In the genomic region with DNA sequence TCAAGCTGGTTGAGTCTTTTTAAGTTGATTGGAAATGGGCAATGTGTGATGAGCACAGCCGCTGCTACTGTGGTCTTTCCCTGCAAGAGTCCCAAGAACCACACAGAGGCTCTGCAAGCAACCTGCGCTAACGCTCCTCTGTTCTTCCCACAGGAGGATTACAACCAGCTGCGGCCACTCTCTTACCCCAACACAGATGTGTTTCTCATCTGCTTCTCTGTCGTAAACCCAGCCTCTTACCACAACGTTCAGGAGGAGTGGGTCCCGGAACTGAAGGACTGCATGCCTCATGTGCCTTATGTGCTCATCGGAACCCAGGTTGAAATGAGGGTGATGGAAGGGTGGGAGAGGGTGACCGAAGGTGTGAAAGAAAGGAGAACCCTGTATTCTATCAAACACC, we compare ENCODE assay signal across 18 mouse cellular contexts. TPM values are rescaled to one million over a fixed set of nuclear protein-coding genes. Genes with fewer than 3 reads are reported as not detected.
DNase-seq lines count a peak whose midpoint lies in the region.
"Had no signal": no experiment of that assay in that cellular context is flagged by ENCODE, and none has a peak within 500 bp of the region (broad histone marks: within the 10 kb centered on the region; RNA-seq: fewer than 3 reads in every experiment).

No protein-coding gene starts in this region.

- DNase-seq in embryo, embryonic 11 days, result peak; percentile 21
- no peak for DNase-seq in embryo, embryonic 10.5 days (ENCODE audit: low spot score)
- peak; percentile 32 for DNase-seq in testis, postnatal 10 days (ENCODE audit: low spot score)
- no peak for DNase-seq in testis, postnatal 14 days (ENCODE audit: low spot score)
- peak; percentile 24 to 45 for DNase-seq in thymus, postnatal 10 days (ENCODE audit: low spot score in 2 of 2)
- peak; percentile 48 for DNase-seq in thymus, postnatal 4 days
- no peak for DNase-seq in heart, adult 18-20 months
- no peak for DNase-seq in frontal cortex, postnatal 36 days (ENCODE audit: low spot score in 2 of 2)
- DNase-seq: adrenal gland, postnatal 10 days; cerebellum, adult 11-12 months; cerebellum, adult 9-10 months; cerebellum, postnatal 25 days; gastrocnemius, postnatal 10 days had no signal

RNA-seq across cellular contexts. Expression of a gene that starts 25.1 kb away (rescaled TPM):
- not detected for total RNA-seq in heart, adult 18-20 months (2021)
- total RNA-seq: adrenal gland, postnatal 10 days; adrenal gland, postnatal 4 days; gastrocnemius, postnatal 10 days; gastrocnemius, postnatal 4 days; heart, adult 2 months; heart, postnatal 25 days; MEL had no signal

Comparison
In these comparisons a context has a peak if more than half of its experiments do, and no peak if none do; other contexts are left out.
1. DNase-seq: peak in embryo, embryonic 11 days (single experiment), testis, postnatal 10 days (single experiment), thymus, postnatal 10 days (2 of 2) and thymus, postnatal 4 days (single experiment); none in embryo, embryonic 10.5 days (single experiment), testis, postnatal 14 days (single experiment), heart, adult 18-20 months (0 of 2) and frontal cortex, postnatal 36 days (0 of 2).